Mouse (Mus musculus) lung, postnatal 0 days (tissue): ENCODE measurements at regions not wholly inside any gene's neighbourhood (a gene's known extent, or its start where the extent isn't known, plus 50 kb on each side); places are given as distances from the start of the nearest gene placed in this dataset.

Experiments
- ATAC-seq: fragments of 200-750 bp; cut with Nextera tagmentation; 2 replicates; pipeline ENCODE4 v1.8.0; 2017; ENCODE audit warnings: moderate library complexity
- DNase-seq: peaks from one replicate; pipeline ENCODE4 v3.0.0-alpha.2; 2016; ENCODE audit warnings: low spot score
- H3K27ac ChIP-seq: fragments of 300-500 bp; sonication (generic); 2 replicates; pipeline ENCODE4 v1.5.1; 2014; ENCODE audit warnings: antibody characterized with exemption, mild to moderate bottlenecking, low read length, mixed read lengths
- H3K27me3 ChIP-seq: fragments of 300-500 bp; sonication (generic); replicated peaks from 2 replicates; pipeline ENCODE4 v1.6.1; 2014; ENCODE audit warnings: low read length, mixed read lengths; ENCODE audit not compliant: insufficient read depth
- H3K36me3 ChIP-seq: fragments of 300-500 bp; sonication (generic); 2 replicates; pipeline ENCODE4 v1.6.1; 2014; ENCODE audit warnings: low read length, mixed read lengths; ENCODE audit not compliant: insufficient read depth
- H3K4me1 ChIP-seq: fragments of 300-500 bp; sonication (generic); 2 replicates; pipeline ENCODE4 v1.6.1; 2014; ENCODE audit warnings: antibody characterized with exemption, low read depth, low read length, mixed read lengths; ENCODE audit not compliant: insufficient read depth
- H3K4me2 ChIP-seq: fragments of 300-500 bp; sonication (generic); replicated peaks from 2 replicates; pipeline ENCODE4 v1.6.1; 2014; ENCODE audit warnings: low read depth, mild to moderate bottlenecking, low read length, moderate library complexity, mixed read lengths
- H3K4me3 ChIP-seq: fragments of 300-500 bp; sonication (generic); 2 replicates; pipeline ENCODE4 v1.5.1; 2014; ENCODE audit warnings: low read depth, low read length
- H3K9ac ChIP-seq: fragments of 300-500 bp; sonication (generic); replicated peaks from 2 replicates; pipeline ENCODE4 v1.6.1; 2014; ENCODE audit warnings: low read depth, mild to moderate bottlenecking
- H3K9me3 ChIP-seq: fragments of 300-500 bp; sonication (generic); 2 replicates; pipeline ENCODE4 v1.6.1; 2016; ENCODE audit warnings: low read length, mixed read lengths
- CTCF ChIP-seq: IDR thresholded peaks from 2 replicates; pipeline ENCODE4 v1.5.1; 2016; ENCODE audit warnings: antibody characterized with exemption, mild to moderate bottlenecking
- EP300 ChIP-seq: IDR thresholded peaks from 2 replicates; pipeline ENCODE4 v1.6.1; 2016; ENCODE audit warnings: antibody characterized with exemption, mild to moderate bottlenecking, control low read depth
- WGBS: fragments of 180-500 bp; shearing (Covaris S2); extraction: QIAGEN DNeasy Blood & Tissue Kit; methylation state at CpG from one replicate; pipeline ENCODE4 v1.1.7; 2014; 5-methylcytosine and 5-hydroxymethylcytosine counted together

GRCm38 (mm10) chr5:41994307-41994706, 73.5 kb upstream of the Gm16223 start:
- Histone ChIP-seq H3K4me1 (no peaks in the 10 kb centered on the region), H3K27ac (no peak overlapping the region), H3K4me2 (no peak overlapping the region), H3K27me3 (no peaks in the 10 kb centered on the region), H3K9me3 (no peaks in the 10 kb centered on the region), H3K4me3 (no peak overlapping the region), H3K36me3 (no peaks in the 10 kb centered on the region), H3K9ac (no peak overlapping the region)
- TF ChIP-seq CTCF (no peak), EP300 (no peak)
- WGBS, result 57% methylated on average over 2 of the region's 2 CpGs
- ATAC-seq (no peak), DNase-seq (no peak)

- ATAC-seq (no peak), DNase-seq (no peak)
- no peak overlapping the region for H3K4me2 ChIP-seq
- H3K27me3 ChIP-seq, result no peaks in the 10 kb centered on the region
- no peak overlapping the region for H3K4me3 ChIP-seq
- H3K9ac ChIP-seq, result no peak overlapping the region
- no peaks in the 10 kb centered on the region for H3K36me3 ChIP-seq
- H3K4me1 ChIP-seq, result no peaks in the 10 kb centered on the region
- H3K9me3 ChIP-seq, result no peaks in the 10 kb centered on the region
- WGBS, result 54% methylated on average over 4 of the region's 4 CpGs
- TF ChIP-seq CTCF (no peak), EP300 (no peak)
- H3K27ac ChIP-seq, result no peak overlapping the region
These were observed 84.2 kb upstream of the Gm16223 start for GRCm38 (mm10) chr5:41983556-41983955.

- TF ChIP-seq EP300 (no peak), CTCF (no peak)
- Histone ChIP-seq H3K27me3 (no peaks in the 10 kb centered on the region), H3K27ac (no peak overlapping the region), H3K36me3 (no peaks in the 10 kb centered on the region), H3K9me3 (no peaks in the 10 kb centered on the region), H3K9ac (no peak overlapping the region), H3K4me1 (no peaks in the 10 kb centered on the region), H3K4me2 (no peak overlapping the region), H3K4me3 (no peak overlapping the region)
- no peak for ATAC-seq
- DNase-seq, result no peak
These were observed 92.2 kb upstream of the Gm16223 start for GRCm38 (mm10) chr5:41975535-41975934.

GRCm38 (mm10) chr5:41971201-41971600, 96.6 kb upstream of the Gm16223 start:
- DNase-seq, result peak; percentile 9
- Histone ChIP-seq H3K27me3 (no peaks in the 10 kb centered on the region), H3K4me1 (no peaks in the 10 kb centered on the region), H3K4me2 (no peak overlapping the region), H3K9ac (no peak overlapping the region), H3K4me3 (no peak overlapping the region), H3K36me3 (no peaks in the 10 kb centered on the region), H3K27ac (no peak overlapping the region), H3K9me3 (no peaks in the 10 kb centered on the region)
- TF ChIP-seq CTCF (peak; percentile 39), EP300 (no peak)
- 44% methylated on average over 1 of the region's 1 CpGs for WGBS
- ATAC-seq, result no peak

- TF ChIP-seq EP300, result no peak
- no peak for TF ChIP-seq CTCF
- H3K9ac ChIP-seq, result no peak overlapping the region
- H3K9me3 ChIP-seq, result no peaks in the 10 kb centered on the region
- H3K27ac ChIP-seq, result no peak overlapping the region
- DNase-seq, result no peak
- no peaks in the 10 kb centered on the region for H3K36me3 ChIP-seq
- 76% methylated on average over 1 of the region's 1 CpGs for WGBS
- H3K27me3 ChIP-seq, result no peaks in the 10 kb centered on the region
- H3K4me2 ChIP-seq, result no peak overlapping the region
- no peak for ATAC-seq
- H3K4me3 ChIP-seq, result no peak overlapping the region
- no peaks in the 10 kb centered on the region for H3K4me1 ChIP-seq
These were observed 100.8 kb upstream of the Gm16223 start for GRCm38 (mm10) chr5:41966958-41967357.

GRCm38 (mm10) chr5:41947114-41947640, 103.1 kb upstream of the Bod1l start:
- 65% methylated on average over 7 of the region's 7 CpGs for WGBS
- H3K27me3 ChIP-seq, result no peaks in the 10 kb centered on the region
- no peak overlapping the region for H3K4me2 ChIP-seq
- no peak overlapping the region for H3K4me3 ChIP-seq
- DNase-seq (no peak), ATAC-seq (no peak)
- no peak overlapping the region for H3K27ac ChIP-seq
- no peaks in the 10 kb centered on the region for H3K4me1 ChIP-seq
- no peak for TF ChIP-seq CTCF
- no peak for TF ChIP-seq EP300
- H3K9me3 ChIP-seq, result no peaks in the 10 kb centered on the region
- H3K9ac ChIP-seq, result no peak overlapping the region
- H3K36me3 ChIP-seq, result no peaks in the 10 kb centered on the region

GRCm38 (mm10) chr5:41943399-41943798, 99.3 kb upstream of the Bod1l start:
- no peak overlapping the region for H3K4me3 ChIP-seq
- H3K4me1 ChIP-seq, result no peaks in the 10 kb centered on the region
- no peaks in the 10 kb centered on the region for H3K36me3 ChIP-seq
- DNase-seq, result no peak
- ATAC-seq, result no peak
- no peak overlapping the region for H3K27ac ChIP-seq
- H3K9ac ChIP-seq, result no peak overlapping the region
- no peaks in the 10 kb centered on the region for H3K9me3 ChIP-seq
- TF ChIP-seq CTCF (no peak), EP300 (no peak)
- H3K27me3 ChIP-seq, result no peaks in the 10 kb centered on the region
- WGBS, result 82% methylated on average over 6 of the region's 6 CpGs
- no peak overlapping the region for H3K4me2 ChIP-seq
